Mouse (Mus musculus): ENCODE measurements at regions not wholly inside any gene's neighbourhood (a gene's known extent, or its start where the extent isn't known, plus 50 kb on each side); places are given as distances from the start of the nearest gene placed in this dataset.
"Not testable (repeated sequence)": the region's sequence is repeated elsewhere in the genome, so short reads cannot be mapped to it uniquely, and the experiment has no call there.

DNA sequence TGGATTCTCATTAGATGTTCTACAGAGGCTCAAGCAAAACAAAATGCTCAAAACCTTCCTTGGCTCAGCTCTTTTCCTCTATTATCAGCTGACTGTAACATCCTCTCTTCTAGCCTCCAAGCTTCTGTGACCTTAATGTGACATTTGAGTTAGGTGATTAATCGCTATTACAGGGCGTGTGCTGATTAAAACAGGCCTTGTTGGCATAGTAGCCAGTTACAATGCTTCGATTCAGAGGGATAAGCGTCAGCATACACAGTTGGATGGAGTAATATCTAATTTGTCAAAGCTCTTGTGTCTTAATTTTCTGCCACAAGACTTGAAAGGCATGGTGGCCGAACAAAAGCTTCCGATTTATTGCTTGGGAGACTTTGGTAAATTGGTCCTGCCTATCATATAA, 378.2 kb downstream of the Fbxo8 start:
- DNase-seq (ENCODE audit: low spot score): no peak

DNA sequence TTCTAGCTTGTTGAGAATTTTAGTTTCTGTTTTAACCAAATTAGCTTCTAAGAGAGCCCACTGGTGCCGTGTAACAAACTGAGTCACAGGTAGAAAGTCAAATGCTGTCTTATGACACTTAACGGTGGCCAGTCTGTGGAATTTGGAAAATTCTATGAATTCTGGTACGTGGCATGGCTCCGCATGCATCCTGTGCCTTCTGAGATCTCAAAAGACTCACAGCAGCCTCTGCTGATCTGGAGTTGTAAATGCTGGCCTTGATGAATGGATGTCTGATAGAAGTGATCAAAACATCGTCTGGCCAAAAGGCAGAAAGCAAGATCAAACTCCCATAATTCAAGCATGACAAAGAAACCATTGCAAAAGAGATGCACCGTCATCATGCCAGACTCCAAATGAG, 381.5 kb downstream of the Fbxo8 start:
- no peak for DNase-seq (ENCODE audit: low spot score)

DNA sequence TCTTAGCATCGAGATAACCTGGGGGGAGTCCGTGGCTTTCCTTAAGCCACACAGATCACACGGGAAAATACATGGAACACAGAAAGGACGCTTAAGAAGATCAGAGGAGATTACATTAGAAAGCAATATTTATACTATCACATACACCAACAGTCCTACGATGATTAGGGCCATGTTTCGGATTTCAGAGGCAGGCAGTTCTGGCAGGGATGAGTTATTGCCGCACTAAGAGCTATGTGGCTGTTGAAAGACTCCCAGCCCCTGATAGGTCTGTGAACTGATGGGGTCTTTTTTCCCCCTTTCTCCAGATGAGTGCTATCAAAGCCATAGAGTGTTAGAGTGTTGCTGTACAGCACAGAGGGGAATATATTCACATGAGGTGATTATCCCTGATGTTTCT, 358.6 kb upstream of the Hand2 start:
- no peak for DNase-seq (ENCODE audit: low spot score)

DNA sequence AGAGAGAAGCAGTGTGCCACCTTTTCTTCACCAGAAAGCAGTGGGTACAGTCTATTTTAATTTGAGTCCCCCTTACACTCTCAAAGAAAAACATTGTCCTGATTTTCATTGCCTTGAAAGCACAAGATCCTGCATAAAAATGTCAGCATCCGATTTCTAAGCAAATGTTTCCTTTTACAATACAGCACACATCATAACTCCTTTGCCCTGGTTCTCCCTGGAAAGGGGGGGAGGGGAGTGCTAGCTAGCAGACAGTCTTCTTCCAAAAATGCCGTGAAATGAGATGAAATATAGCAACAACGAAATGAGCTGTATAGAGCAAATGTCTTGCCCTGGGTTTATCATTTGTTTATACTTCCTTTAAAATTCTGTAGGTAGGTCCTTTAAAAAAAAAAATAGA, 350.5 kb upstream of the Hand2 start:
- DNase-seq (ENCODE audit: low spot score): no peak

DNA sequence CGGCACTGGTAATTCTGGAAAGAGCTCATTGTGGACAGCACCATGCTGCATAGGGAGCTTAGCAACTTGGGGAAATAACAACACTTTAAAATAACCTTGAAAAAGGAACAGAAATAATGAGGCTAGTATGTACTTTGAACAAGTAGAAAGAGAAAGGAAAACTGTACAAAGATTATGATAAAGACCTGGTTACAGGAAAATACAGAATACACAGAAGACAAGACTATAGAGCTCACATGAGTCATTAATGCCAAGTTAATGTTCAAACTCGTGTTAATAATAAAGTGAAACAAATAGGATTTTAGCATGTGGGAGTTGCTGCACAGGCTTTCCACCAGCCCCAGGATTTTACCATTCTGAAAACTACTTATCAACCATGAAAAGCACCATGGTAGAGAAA, 341.8 kb upstream of the Hand2 start:
- DNase-seq (ENCODE audit: low spot score): no peak

DNA sequence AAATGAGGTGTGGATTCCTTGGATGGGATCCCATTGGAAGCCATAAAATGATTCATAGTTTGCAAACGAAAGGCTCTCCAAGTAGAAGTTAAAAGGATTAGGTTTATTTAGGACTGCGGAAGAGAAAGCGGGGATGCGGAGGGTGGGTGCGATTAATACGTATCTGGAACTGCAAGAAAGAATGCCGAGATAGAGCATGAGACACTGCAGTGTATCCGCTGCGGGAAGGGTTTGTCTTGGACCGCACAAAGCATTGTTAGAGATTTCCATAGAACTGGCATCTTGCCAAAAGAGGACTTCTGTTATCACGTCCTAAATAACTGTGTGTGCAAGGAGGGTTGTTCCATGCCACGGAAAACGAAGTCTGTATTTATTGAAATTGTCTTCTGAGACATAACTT, 341.4 kb upstream of the Hand2 start:
- no peak for DNase-seq (ENCODE audit: low spot score)

DNA sequence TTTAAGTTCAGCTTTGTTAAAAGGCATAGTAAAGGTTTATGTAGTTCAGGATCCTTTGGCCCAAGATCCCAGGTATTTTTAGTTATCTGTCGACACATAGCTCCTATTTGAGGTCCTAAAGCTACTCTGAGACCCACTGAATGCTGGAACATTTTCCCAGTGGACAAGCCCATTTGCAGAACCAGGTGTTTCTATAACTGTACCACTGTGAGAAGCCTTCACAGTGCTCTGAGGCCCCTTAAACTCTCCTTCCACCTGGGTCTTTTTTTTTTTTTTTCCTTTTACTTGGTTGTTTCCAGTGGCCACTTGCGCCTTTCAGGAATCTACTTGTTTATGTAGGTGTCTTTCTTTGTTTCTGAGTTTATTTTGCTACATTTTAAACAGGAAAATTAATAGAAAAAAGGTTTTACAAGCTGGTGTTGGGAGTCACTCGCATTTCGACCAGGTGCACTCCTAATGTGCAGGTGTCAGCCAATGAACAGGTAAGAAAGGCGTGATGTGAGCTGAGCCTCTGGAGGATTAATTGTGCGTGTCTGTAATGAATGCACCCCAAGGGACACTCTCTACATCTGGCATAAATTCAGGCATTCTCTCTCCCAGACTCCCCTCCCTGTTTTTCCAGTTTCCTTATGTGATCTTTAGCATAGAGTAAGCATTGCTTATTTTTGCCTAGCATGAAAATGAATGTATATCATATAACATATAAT, 310.3 kb upstream of the Hand2 start:
- DNase-seq (ENCODE audit: low spot score): no peak

DNA sequence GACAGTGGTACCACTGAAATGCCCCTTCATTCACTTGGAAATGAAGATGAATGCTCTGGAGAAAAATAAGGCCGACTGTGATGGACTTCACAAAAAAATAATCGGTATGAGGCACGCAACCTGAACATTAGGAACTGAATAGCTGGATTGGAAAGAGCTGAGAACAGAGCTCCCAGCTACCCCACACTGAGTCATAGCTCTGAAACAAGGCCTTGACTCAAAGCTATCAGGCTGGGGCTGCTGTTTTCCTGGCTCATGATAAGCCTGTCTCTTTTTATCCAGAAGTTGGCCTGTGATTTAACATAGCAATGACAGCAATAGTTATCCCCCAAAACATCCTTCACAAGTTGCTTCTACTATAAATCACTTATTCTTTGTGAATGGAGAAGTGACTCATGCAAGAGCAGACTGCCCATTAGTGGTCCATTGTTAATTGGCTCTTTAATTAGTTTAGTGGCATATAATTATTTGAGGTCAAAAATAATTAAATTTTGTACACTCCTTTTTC, 306.9 kb upstream of the Hand2 start:
- peak; percentile 2 for DNase-seq (ENCODE audit: low spot score)

DNA sequence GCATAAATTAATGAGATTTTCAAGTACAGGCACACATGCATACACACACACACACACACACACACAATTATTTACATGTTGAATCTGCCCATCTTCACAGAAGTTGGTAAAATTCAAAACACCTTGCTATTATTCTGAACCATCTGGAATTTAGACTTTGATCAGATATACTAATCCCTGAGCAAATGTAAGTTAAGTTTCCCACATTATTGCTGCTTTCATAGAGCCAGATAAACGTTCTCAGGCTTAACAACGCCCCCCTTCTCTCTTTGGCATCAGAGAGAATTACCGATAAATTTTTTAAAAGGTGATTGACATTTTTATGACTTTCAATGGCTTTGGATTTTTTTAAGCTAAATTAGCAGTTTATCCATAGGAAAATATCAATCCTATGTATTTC, 304.5 kb upstream of the Hand2 start:
- DNase-seq (ENCODE audit: low spot score): no peak

DNA sequence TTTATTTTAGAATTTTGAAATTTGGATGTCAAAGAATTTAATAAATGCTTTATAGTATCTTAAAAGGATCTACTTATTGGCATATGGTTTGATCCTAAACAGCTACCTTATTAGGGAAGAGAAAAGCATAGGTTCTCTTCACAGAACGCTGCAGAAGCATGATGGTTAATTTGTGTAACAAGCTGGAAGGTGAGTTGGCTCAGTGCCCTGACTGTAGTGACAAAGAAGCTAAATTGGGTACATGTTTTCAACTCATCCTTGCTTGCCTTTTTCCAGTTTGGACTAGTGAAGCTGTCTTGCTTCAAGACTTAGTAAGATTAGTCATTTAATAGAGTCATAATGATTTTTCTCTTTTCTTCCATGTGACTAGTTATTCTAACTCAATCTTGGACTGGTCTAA, 292.7 kb upstream of the Hand2 start:
- DNase-seq (ENCODE audit: low spot score): not testable (repeated sequence)

DNA sequence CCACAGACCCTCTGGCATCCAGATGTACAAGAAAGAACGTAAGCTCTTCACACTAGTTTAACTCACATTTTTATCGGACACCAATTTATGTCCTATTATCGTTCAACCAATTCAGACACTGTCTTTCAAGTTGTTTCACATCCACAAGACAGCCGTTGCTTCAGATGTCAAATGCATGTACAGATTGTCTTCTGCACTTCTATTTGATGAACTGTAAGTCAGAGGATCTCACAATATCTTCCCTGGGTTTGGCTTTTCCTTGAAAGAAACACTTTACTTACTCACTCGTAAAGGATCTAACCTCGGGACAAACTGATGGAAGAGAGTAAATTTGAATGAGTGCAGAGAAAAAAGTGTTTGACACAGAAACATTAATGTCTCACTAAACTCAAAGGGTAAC, 272.3 kb upstream of the Hand2 start:
- no peak for DNase-seq (ENCODE audit: low spot score)

DNA sequence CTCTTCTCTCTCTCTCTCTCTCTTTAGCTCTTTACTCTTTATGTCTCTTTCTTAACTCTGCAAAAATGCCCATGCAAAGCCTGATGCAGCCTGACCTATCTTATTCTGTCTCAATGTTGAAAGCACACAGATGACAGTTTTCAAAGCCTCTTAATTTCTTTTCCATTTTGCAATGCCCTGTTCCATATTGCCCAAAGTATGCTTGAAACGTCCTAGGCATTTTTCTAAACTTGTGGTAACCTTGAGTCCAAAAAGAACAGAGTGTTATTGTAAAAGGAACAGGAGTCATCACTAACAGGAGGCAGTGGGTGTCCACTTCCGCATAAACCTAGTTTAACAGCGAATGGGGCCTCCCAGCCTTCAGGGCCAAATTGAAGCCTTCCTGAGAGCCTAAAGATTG, 271.9 kb upstream of the Hand2 start:
- DNase-seq (ENCODE audit: low spot score): no peak

DNA sequence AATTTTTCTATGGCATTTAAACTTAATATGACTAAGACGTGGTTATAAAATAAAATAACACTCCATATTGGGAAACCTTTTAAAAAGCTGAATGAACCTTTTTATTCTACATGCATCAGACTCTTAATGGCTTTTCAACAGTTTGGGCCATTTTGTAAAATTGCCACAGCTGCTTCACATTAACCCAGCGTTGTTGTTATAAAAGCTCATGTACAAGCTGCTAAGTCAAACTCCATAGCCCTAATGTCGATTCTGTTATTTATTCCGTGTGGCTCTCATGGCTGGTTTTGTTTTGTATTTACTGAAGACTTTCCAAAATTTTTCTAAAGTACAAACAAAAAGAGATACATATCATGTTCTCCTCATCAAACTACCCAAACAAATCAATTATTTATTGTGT, 268.1 kb upstream of the Hand2 start:
- no peak for DNase-seq (ENCODE audit: low spot score)

DNA sequence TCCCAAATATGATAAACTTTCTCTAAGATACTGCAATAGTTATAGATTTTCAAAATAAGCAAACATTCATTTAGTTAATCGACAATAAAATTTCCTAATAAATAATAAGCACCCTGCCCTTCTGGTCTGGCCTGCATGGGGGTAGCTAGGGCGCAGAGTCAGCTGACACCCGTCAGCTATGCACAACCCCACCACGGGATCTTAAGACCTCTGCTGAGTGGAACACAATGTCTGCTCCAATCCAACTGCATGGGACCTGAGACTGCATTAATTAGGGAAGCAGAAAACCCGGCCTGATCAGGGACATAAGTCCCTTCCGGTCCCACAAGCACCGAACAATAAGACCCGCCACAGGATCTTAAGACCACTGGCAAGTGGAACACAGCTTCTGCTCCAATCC, 243.8 kb upstream of the Hand2 start:
- no peak for DNase-seq (ENCODE audit: low spot score)

DNA sequence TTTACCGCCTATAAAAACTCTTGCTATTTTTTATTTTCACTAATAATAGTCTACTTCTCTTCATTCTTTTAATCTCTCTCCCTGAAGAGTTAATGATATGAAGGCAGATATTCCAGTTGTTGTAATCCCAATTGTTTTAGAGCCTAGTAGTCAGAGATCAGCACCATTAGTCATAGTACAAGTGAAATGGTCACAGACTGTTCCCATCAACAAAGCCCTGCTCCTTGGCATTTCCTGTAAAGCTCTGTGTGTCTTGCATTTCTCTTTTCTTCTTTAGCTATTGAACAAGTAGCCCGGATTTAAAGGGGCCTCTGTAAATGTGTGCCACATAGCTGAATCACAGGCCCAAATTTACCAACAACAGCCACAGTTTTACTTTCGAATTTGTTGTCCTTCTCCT, 234.0 kb upstream of the Hand2 start:
- no peak for DNase-seq (ENCODE audit: low spot score)

DNA sequence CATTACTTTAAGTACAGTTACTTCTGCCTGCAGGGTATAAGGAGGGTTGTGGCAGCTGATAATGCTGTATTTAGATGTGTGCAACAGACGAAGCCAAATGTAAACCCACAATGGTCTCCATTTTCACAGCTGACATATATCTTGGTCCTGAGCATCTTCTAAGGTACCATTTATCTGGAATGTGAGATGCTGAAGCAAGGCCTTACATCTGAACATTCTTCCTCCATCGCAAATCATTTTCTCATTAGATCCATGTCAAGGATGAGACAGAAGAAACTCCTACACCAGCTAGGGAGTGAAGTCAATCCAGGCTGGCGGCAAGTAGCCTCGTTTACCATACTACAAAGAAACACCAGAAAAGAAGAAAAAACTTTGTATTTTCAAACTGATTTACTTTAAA, 228.4 kb upstream of the Hand2 start:
- no peak for DNase-seq (ENCODE audit: low spot score)

DNA sequence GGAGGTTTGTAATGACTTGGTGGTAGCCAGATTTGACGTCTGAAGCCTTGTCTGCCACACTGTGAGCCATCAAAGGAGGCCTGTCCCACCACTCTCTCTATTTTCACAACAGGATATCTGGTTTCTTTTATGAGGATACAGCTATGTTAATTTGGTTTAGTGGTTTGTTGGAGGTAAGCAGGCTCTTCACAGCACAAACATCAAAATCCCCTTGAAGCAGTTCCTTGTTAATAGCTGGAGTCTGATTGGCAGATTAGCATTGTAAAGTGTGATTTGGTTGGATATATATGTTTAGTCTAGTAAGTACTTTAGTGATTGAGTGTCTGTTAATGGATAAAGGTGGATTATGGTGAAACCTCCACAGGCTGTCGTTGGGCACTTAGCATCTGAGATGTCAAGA, 225.6 kb upstream of the Hand2 start:
- DNase-seq (ENCODE audit: low spot score): no peak

DNA sequence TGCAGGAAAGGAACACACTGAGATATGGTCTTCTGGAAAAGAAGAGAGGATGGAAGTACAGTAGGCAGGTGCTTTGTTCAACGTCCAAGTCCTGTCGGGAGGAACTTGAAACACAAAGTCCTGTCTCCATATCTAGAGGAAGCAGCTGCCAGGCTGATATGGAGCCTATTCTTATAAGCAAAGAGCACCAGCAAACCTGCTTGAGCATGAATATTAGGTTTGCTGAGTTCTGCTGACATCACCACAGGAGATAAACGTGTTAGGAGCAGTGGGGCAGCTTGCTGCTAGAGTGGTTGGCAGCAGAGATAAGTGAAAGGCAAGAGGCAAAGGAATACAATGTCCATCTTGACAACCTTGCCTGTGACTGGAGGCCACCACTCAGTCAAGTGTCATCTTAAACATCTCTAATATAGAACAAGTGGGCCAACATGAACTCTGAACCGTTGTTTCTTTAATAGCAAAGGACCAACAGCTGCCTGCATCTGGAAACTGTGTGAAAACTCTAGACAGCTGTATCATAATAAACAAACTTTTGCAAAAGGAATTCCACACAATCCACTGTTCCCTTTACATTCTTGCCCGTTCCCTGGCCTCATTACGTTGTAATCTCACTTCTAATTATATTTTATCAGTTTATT, 209.9 kb upstream of the Hand2 start:
- DNase-seq (ENCODE audit: low spot score): not testable (repeated sequence)

DNA sequence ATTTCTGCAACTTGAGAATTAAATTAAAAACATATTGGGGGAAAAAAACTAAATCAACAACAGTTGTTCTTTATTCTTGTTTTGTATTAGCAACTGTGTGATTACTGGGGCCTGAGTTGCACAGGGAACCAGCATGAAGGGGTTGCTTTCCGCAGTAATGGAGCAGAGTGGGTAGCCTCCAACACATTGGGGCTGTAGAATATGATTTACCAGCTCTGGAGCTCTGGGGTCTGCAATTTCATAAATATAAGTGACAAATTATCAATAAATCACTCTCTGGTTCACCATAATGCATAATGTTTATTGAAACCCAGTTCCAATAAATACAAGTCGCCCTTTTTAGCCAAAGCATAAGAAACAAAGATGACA, 209.4 kb upstream of the Hand2 start:
- no peak for DNase-seq (ENCODE audit: low spot score)

DNA sequence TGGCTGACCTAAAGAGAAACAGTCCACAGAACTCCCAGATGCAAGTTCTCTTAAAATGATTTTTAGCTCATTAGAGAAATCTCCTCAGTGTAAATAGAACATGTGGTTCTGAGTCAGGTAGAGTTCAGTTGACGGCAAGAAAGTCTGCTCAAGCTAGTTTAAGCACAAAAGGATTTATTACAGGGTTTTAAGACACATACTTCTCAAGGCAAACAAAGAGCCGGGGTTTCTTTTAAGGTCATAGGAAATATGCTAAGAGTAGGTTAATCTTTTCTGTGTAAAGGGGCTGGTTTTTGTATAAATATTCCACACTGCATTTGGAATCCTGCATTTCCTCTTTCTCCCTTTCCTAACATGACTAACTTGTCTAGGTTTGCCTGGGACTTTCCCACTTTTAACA, 206.9 kb upstream of the Hand2 start:
- no peak for DNase-seq (ENCODE audit: low spot score)

DNA sequence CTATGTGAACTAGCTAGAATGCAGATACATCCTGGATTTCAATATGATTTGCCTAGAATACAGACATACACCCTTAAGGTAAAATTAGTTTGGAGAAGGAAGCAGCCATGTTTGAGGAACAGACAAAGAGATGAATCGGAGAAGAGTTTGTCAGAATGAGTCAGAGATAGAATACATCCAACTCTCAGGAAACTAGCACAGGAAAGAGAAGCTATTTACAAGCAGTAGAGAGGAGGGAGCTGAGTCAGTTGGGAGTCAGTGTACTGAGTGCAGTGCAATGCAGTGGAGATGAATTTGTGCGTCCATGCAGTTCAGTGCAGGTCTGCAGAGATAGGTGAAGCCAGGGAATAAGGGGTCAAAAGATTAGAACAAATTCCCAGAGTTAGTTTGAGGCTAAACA, 205.5 kb upstream of the Hand2 start:
- DNase-seq (ENCODE audit: low spot score): no peak

DNA sequence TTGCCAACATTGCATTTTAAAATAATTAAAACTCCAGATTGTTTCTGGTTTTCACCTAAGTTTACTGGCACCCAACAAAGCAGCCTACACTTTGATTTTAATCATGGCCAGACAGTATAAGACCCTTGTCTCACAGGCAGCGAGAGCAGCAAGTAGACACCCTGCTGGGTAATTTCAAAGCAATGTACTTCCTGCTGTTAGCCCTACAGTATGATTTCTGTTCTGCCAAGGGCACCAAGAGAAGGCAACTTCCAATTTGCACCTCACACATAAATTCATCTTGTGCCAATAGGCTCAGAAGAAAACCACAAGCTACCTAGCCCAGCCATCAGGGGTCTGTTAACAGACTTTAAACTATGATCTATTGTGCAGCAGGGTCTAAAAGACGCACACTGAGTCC, 186.7 kb upstream of the Hand2 start:
- DNase-seq (ENCODE audit: low spot score): no peak

DNA sequence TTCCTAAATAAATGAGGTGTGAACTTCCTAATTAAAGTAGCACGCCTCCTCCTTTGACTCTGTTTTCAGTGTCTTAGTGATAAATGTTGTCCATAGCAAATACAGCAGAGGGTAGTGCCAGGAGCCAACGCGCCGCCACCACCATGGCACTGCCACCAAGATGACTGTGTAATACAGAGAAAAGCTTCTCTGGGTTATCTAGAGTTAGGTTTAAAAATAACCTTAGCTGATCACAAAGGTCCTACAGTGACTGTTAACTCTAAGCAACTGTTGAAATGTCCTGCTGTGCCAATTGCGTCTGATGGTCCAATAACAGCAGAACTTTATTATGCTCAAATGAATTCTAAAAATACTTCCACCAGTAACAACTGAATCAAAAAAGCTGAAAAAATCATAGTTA, 186.1 kb upstream of the Hand2 start:
- DNase-seq (ENCODE audit: low spot score): no peak

DNA sequence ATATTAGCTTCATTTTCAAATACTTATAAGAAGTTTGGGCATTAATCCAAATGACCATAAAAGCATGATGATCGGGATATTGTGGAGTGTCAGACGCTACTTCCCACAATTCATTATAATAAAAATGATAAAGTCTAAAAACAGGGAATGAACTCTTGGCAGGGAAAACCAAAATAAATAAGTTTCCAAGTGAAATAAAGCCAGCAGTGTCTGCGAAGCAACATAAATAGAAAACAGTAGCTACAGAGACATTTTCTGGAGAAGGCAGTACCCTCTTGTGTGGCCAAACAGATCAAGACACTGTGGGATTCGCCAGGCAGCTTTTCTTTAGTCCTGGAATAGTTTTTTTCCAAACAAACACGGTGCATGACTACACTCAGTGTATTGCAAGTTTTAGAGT, 172.7 kb upstream of the Hand2 start:
- no peak for DNase-seq (ENCODE audit: low spot score)
